Mouse (Mus musculus) heart, adult 2 months (tissue): ENCODE data around the gene Dsp. TPM values are rescaled to one million over a fixed set of nuclear protein-coding genes. Genes with fewer than 3 reads are reported as not detected.

Experiments used
- DNase-seq, 2 experiments: peaks; one replicate each; pipeline ENCODE4 v3.0.0; 2021
- H3K27ac ChIP-seq: fragments of 200-600 bp; 2 replicates; pipeline ENCODE4 v1.8.1; 2022
- H3K27me3 ChIP-seq: fragments of 200-500 bp; 2 replicates; pipeline ENCODE4 v1.6.1; 2012; ENCODE audit warnings: mild to moderate bottlenecking, low read length, inconsistent platforms, mixed read lengths; ENCODE audit not compliant: control insufficient read depth, insufficient read depth
- H3K36me3 ChIP-seq: fragments of 200-500 bp; 2 replicates; pipeline ENCODE4 v1.6.1; 2012; ENCODE audit warnings: low read length, inconsistent platforms; ENCODE audit not compliant: control insufficient read depth, insufficient read depth
- H3K4me1 ChIP-seq: fragments of 200-500 bp; 2 replicates; pipeline ENCODE4 v1.6.1; 2011; ENCODE audit warnings: low read length; ENCODE audit not compliant: control insufficient read depth, insufficient read depth
- H3K4me3 ChIP-seq: fragments of 200-600 bp; 2 replicates; pipeline ENCODE4 v1.8.1; 2022
- H3K79me2 ChIP-seq: fragments of 200-500 bp; replicated peaks from 2 replicates; pipeline ENCODE4 v1.6.1; 2012; ENCODE audit warnings: mild to moderate bottlenecking, inconsistent platforms, low read length, moderate library complexity, mixed read lengths; ENCODE audit not compliant: control insufficient read depth, insufficient read depth
- H3K9ac ChIP-seq: fragments of 200-500 bp; 2 replicates; pipeline ENCODE4 v1.6.1; 2012; ENCODE audit warnings: low read depth, mild to moderate bottlenecking, control low read depth, inconsistent platforms, low read length, mixed read lengths
- CTCF ChIP-seq: fragments of 200-600 bp; IDR thresholded peaks from 2 replicates; pipeline ENCODE4 v1.8.1; 2022; ENCODE audit warnings: antibody characterized with exemption, mild to moderate bottlenecking, moderate library complexity
- EP300 ChIP-seq: fragments of 200-500 bp; IDR thresholded peaks from 2 replicates; pipeline ENCODE4 v1.6.1; 2011; ENCODE audit warnings: low read depth, low read length, control low read depth; ENCODE audit not compliant: insufficient read depth
- POLR2A ChIP-seq: fragments of 200-500 bp; IDR thresholded peaks from 2 replicates; pipeline ENCODE4 v1.6.1; 2011; ENCODE audit warnings: mild to moderate bottlenecking, low read depth, low read length, control low read depth; ENCODE audit not compliant: insufficient read depth
- WGBS: fragments of 180-500 bp; shearing (Covaris S2); methylation state at CpG from one replicate; pipeline ENCODE4 v1.1.7; 2018; 5-methylcytosine and 5-hydroxymethylcytosine counted together
- intact Hi-C: fragments of 180-260 bp; cut with DNase I; formaldehyde crosslinking; loops from one replicate; pipeline ENCODE4 v1.15.1; 2025
- polyA plus RNA-seq: library from polyadenylated mRNA; depleted of rRNA; stranded (reverse); fragments of >200 nt; gene quantifications from 2 replicates; pipeline ENCODE4 v1.2.3, GENCODE M21; 2012
- total RNA-seq, 2 experiments: library from RNA; stranded (reverse); gene quantifications; 2 replicates each; pipeline ENCODE4 v1.2.3; 2021

Dsp gene
- total and polyA plus RNA-seq, 3 experiments: 84.4 to 577 (median 449) TPM

GRCm38 (mm10) chr13:38127683-38128082 is 23.4 kb upstream of the Dsp start:
- H3K79me2 ChIP-seq: no peaks in the 10 kb centered on the region
- H3K9ac ChIP-seq: no peak overlapping the region
- no peak for DNase-seq
- TF ChIP-seq POLR2A (no peak), EP300 (no peak), CTCF (no peak)
- intact Hi-C loops: no loop called here
- H3K36me3 ChIP-seq: no peaks in the 10 kb centered on the region
- H3K4me3 ChIP-seq: no peak overlapping the region
- peaks cover 2% of the 10 kb centered on the region; the same call in 1 of the 2 replicates for H3K4me1 ChIP-seq
- no peaks in the 10 kb centered on the region for H3K27me3 ChIP-seq
- 68% methylated on average over 3 of the region's 3 CpGs for WGBS
- no peak overlapping the region for H3K27ac ChIP-seq

- TF ChIP-seq CTCF: no peak
- Histone ChIP-seq H3K9ac (no peak overlapping the region), H3K79me2 (no peaks in the 10 kb centered on the region), H3K4me1 (peaks cover 2% of the 10 kb centered on the region; the same call in 1 of the 2 replicates), H3K27me3 (no peaks in the 10 kb centered on the region), H3K4me3 (no peak overlapping the region), H3K36me3 (no peaks in the 10 kb centered on the region), H3K27ac (no peak overlapping the region)
- no peak for DNase-seq
- 35% methylated on average over 3 of the region's 3 CpGs for WGBS
- intact Hi-C loops: no loop called here
These were observed 22.8 kb upstream of the Dsp start for GRCm38 (mm10) chr13:38128246-38128645.

- 87% methylated on average over 2 of the region's 2 CpGs for WGBS
- intact Hi-C loops: no loop called here
- H3K27me3 ChIP-seq: no peaks in the 10 kb centered on the region
These were observed 21.6 kb upstream of the Dsp start for GRCm38 (mm10) chr13:38129492-38129891.

GRCm38 (mm10) chr13:38130116-38130515 is 21.0 kb upstream of the Dsp start:
- H3K9ac ChIP-seq: no peak overlapping the region
- H3K4me1 ChIP-seq: peaks cover 2% of the 10 kb centered on the region; the same call in 1 of the 2 replicates
- H3K36me3 ChIP-seq: no peaks in the 10 kb centered on the region
- 89% methylated on average over 9 of the region's 9 CpGs for WGBS
- no peak overlapping the region for H3K4me3 ChIP-seq
- intact Hi-C loops: no loop called here
- no peak for DNase-seq
- TF ChIP-seq EP300: no peak
- no peak for TF ChIP-seq POLR2A
- no peak for TF ChIP-seq CTCF
- no peak overlapping the region for H3K27ac ChIP-seq
- H3K79me2 ChIP-seq: no peaks in the 10 kb centered on the region
- no peaks in the 10 kb centered on the region for H3K27me3 ChIP-seq

More at GRCm38 (mm10) chr13:38129492-38129891, 21.6 kb upstream of the Dsp start:
- Histone ChIP-seq H3K4me3 (no peak overlapping the region), H3K27ac (no peak overlapping the region), H3K36me3 (no peaks in the 10 kb centered on the region), H3K4me1 (peaks cover 2% of the 10 kb centered on the region; the same call in 1 of the 2 replicates), H3K9ac (no peak overlapping the region), H3K79me2 (no peaks in the 10 kb centered on the region)
- no peak for TF ChIP-seq CTCF
- no peak for TF ChIP-seq EP300
- TF ChIP-seq POLR2A: no peak
- DNase-seq: no peak

- Histone ChIP-seq H3K4me3 (no peak overlapping the region), H3K27me3 (no peaks in the 10 kb centered on the region), H3K36me3 (no peaks in the 10 kb centered on the region), H3K9ac (no peak overlapping the region), H3K79me2 (no peaks in the 10 kb centered on the region), H3K4me1 (no peaks in the 10 kb centered on the region), H3K27ac (no peak overlapping the region)
- intact Hi-C loops: no loop called here
- TF ChIP-seq POLR2A: no peak
- TF ChIP-seq CTCF: no peak
- no peak for TF ChIP-seq EP300
- WGBS: 77% methylated on average over 7 of the region's 7 CpGs
- no peak for DNase-seq
These were observed 18.0 kb upstream of the Dsp start for GRCm38 (mm10) chr13:38133016-38133528.

- 68% methylated on average over 1 of the region's 1 CpGs for WGBS
- TF ChIP-seq CTCF (no peak), POLR2A (no peak), EP300 (no peak)
- Histone ChIP-seq H3K4me3 (no peak overlapping the region), H3K9ac (no peak overlapping the region), H3K36me3 (no peaks in the 10 kb centered on the region), H3K27ac (no peak overlapping the region), H3K27me3 (0 out of 2 replicates have a peak, but pooled peaks cover 2% of the 10 kb centered on the region), H3K4me1 (peaks cover 3% of the 10 kb centered on the region; the same call in 1 of the 2 replicates), H3K79me2 (no peaks in the 10 kb centered on the region)
- intact Hi-C loops: loop anchor here (5.0 kb wide), 1 partner anchor 68 kb away; no protein-coding TSS in a partner anchor
- DNase-seq: no peak
These were observed 10.6 kb upstream of the Dsp start for GRCm38 (mm10) chr13:38140521-38140920.
